In genomic region chr7:127393157-127393943, GRCm38 (mm10) we compare ENCODE assay signal across 8 mouse cellular contexts. TPM values are rescaled to one million over a fixed set of nuclear protein-coding genes. Genes with fewer than 3 reads are reported as not detected.
DNase-seq lines count a peak whose midpoint lies in the region; ATAC-seq lines count a peak whose summit lies in the region.

Gene E430018J23Rik, minus strand, starts transcription at chr7:127393629.

- WGBS in hindbrain, embryonic 11.5 days = 2% methylated on average over 45 of the region's 45 CpGs

- H3K9me3 ChIP-seq in hindbrain, embryonic 11.5 days (ENCODE audit: control insufficient read depth, low read length) = no peaks in the 10 kb centered on the region

- no peaks in the 10 kb centered on the region for H3K27me3 ChIP-seq in hindbrain, embryonic 11.5 days (ENCODE audit: control insufficient read depth, insufficient read depth, low read length)

- peak within 1 kb of the TSS; percentile 84 for H3K4me2 ChIP-seq in hindbrain, embryonic 11.5 days (replicated peaks; ENCODE audit: low read depth, low read length)

- DNase-seq in Muller cell, postnatal 12 days (ENCODE audit: inconsistent ontology term) = peak; percentile 99
- peak; percentile 99 for DNase-seq in cerebellum, adult 9-11 months
- peak; percentile 97 to 99 for DNase-seq in frontal cortex, adult 2 months (ENCODE audit: extremely low spot score in 1 of 2, low spot score in 1 of 2)
- peak; percentile 98 for DNase-seq in hindbrain, embryonic 11.5 days (ENCODE audit: low spot score)
- peak; percentile 96 for DNase-seq in layer of hippocampus, postnatal 10 days (ENCODE audit: low spot score in 2 of 2)
- DNase-seq in lung, postnatal 10 days = peak; percentile 99
- peak; percentile 91 for DNase-seq in ovary, postnatal 36 days (ENCODE audit: low spot score)
- peak; percentile 94 for DNase-seq in thymus, postnatal 25 days

- H3K27ac ChIP-seq in hindbrain, embryonic 11.5 days (ENCODE audit: low read depth, low read length) = peak within 1 kb of the TSS; percentile 52

- no peaks in the 10 kb centered on the region for H3K4me1 ChIP-seq in hindbrain, embryonic 11.5 days (replicated peaks; ENCODE audit: control insufficient read depth, insufficient read depth, low read length)

- H3K4me3 ChIP-seq in hindbrain, embryonic 11.5 days (ENCODE audit: low read depth, low read length) = peak within 1 kb of the TSS; percentile 72

- ATAC-seq in hindbrain, embryonic 11.5 days (ENCODE audit: low FRiP score) = peak; percentile 97

- H3K36me3 ChIP-seq in hindbrain, embryonic 11.5 days (ENCODE audit: control insufficient read depth, insufficient read depth, low read length) = no peaks in the 10 kb centered on the region

- H3K9ac ChIP-seq in hindbrain, embryonic 11.5 days (ENCODE audit: low read depth, low read length) = peak within 1 kb of the TSS; percentile 86

RNA-seq across cellular contexts. Expression of gene E430018J23Rik, which starts in this region (rescaled TPM):
- polyA plus RNA-seq in frontal cortex, adult 2 months (2012; rRNA removed) = 5.1 and 5.9 TPM in 2 replicates
- 6.1 and 6.3 TPM in 2 replicates for polyA plus RNA-seq in hindbrain, embryonic 11.5 days (2014; fragmentation: Nextera tagmentation; extraction: Ambion mirVana)
- total RNA-seq in layer of hippocampus, postnatal 10 days (2021) = 1 to 10 TPM; 5.4 to 6.4 TPM

Comparison
In these comparisons a context has a peak if more than half of its experiments do, and no peak if none do; other contexts are left out.
1. Peak in every context shown above with its lines: DNase-seq, ATAC-seq, H3K4me3 ChIP-seq and H3K27ac ChIP-seq.